Mouse (Mus musculus) embryonic facial prominence, embryonic 14.5 days (tissue): ENCODE results near the gene Nes. TPM values are rescaled to one million over a fixed set of nuclear protein-coding genes. Genes with fewer than 3 reads are reported as not detected.

Experiments used
- ATAC-seq: fragments of 200-750 bp; cut with Nextera tagmentation; 2 replicates; pipeline ENCODE4 v1.8.0; 2017; ENCODE audit warnings: low read depth, moderate number of reproducible peaks, moderate TSS enrichment
- DNase-seq: peaks from one replicate; pipeline ENCODE4 v3.0.0-alpha.2; 2015; ENCODE audit warnings: low spot score
- H3K27ac ChIP-seq: fragments of 300-500 bp; sonication (generic); replicated peaks from 2 replicates; pipeline ENCODE4 v1.5.1; 2014; ENCODE audit warnings: low read depth, mild to moderate bottlenecking, low read length, moderate library complexity
- H3K27me3 ChIP-seq: fragments of 300-500 bp; sonication (generic); replicated peaks from 2 replicates; pipeline ENCODE4 v1.6.1; 2014; ENCODE audit warnings: low read length; ENCODE audit not compliant: control insufficient read depth, insufficient read depth
- H3K36me3 ChIP-seq: fragments of 300-500 bp; sonication (generic); 2 replicates; pipeline ENCODE4 v1.6.1; 2014; ENCODE audit warnings: low read length, mixed read lengths; ENCODE audit not compliant: control insufficient read depth, insufficient read depth
- H3K4me1 ChIP-seq: fragments of 300-500 bp; sonication (generic); 2 replicates; pipeline ENCODE4 v1.6.1; 2014; ENCODE audit warnings: antibody characterized with exemption, low read length; ENCODE audit not compliant: control insufficient read depth, insufficient read depth
- H3K4me2 ChIP-seq: fragments of 300-500 bp; sonication (generic); 2 replicates; pipeline ENCODE4 v1.6.1; 2014; ENCODE audit warnings: low read depth, mild to moderate bottlenecking, low read length, moderate library complexity, mixed read lengths
- H3K4me3 ChIP-seq: fragments of 300-500 bp; sonication (generic); 2 replicates; pipeline ENCODE4 v1.5.1; 2014; ENCODE audit warnings: low read depth, mild to moderate bottlenecking, low read length
- H3K9ac ChIP-seq: fragments of 300-500 bp; sonication (generic); 2 replicates; pipeline ENCODE4 v1.6.1; 2014; ENCODE audit warnings: low read depth, mild to moderate bottlenecking, low read length, moderate library complexity, mixed read lengths
- H3K9me3 ChIP-seq: fragments of 300-500 bp; sonication (generic); 2 replicates; pipeline ENCODE4 v1.6.1; 2016; ENCODE audit warnings: low read length; ENCODE audit not compliant: control insufficient read depth
- WGBS: fragments of 180-500 bp; shearing (Covaris S2); extraction: QIAGEN DNeasy Blood & Tissue Kit; methylation state at CpG from one replicate; pipeline ENCODE4 v1.1.7; 2014; 5-methylcytosine and 5-hydroxymethylcytosine counted together
- polyA plus RNA-seq: library from polyadenylated mRNA; unstranded; fragments of >200 nt; fragmentation: Nextera tagmentation; extraction: Ambion mirVana; gene quantifications from 2 replicates; pipeline ENCODE4 v1.2.1, GENCODE M21; 2014

Gene Nes
- 36.4 and 40.5 TPM in 2 replicates for polyA plus RNA-seq

- Histone ChIP-seq H3K27me3 (peaks cover 8% of the 10 kb centered on the region), H3K4me1 (peaks cover 32% of the 10 kb centered on the region), H3K36me3 (0 out of 2 replicates have a peak, but pooled peaks cover 6% of the 10 kb centered on the region), H3K4me2 (peak within 1 kb of the TSS; percentile 95), H3K4me3 (peak within 1 kb of the TSS; percentile 54), H3K9me3 (no peaks in the 10 kb centered on the region), H3K9ac (peak within 1 kb of the TSS; percentile 69), H3K27ac (peak within 1 kb of the TSS; percentile 65)
- 0% methylated on average over 28 of the region's 44 CpGs for WGBS
- peak; percentile 76 for ATAC-seq
- DNase-seq, result peak; percentile 92
These were observed at the start of gene Nes for GRCm38 (mm10) chr3:87970939-87971488. TSS of gene Nes (plus strand) at chr3:87971078.

- Histone ChIP-seq H3K9ac (no peak overlapping the region), H3K4me2 (no peak overlapping the region), H3K4me1 (peaks cover 6% of the 10 kb centered on the region; the same call in 1 of the 2 replicates), H3K27me3 (no peaks in the 10 kb centered on the region), H3K27ac (no peak overlapping the region), H3K36me3 (peaks cover 63% of the 10 kb centered on the region), H3K9me3 (no peaks in the 10 kb centered on the region), H3K4me3 (no peak overlapping the region)
- ATAC-seq, result no peak
- DNase-seq, result no peak
- WGBS, result 84% methylated on average over 7 of the region's 7 CpGs
These were observed 45.9 kb upstream of the Nes start for GRCm38 (mm10) chr3:87924996-87925395.

GRCm38 (mm10) chr3:87927452-87927851 lies 43.4 kb upstream of the Nes start:
- Histone ChIP-seq H3K27ac (no peak overlapping the region), H3K9me3 (no peaks in the 10 kb centered on the region), H3K27me3 (no peaks in the 10 kb centered on the region), H3K4me1 (peaks cover 11% of the 10 kb centered on the region; the same call in 1 of the 2 replicates), H3K4me2 (no peak overlapping the region), H3K36me3 (peaks cover 64% of the 10 kb centered on the region), H3K9ac (no peak overlapping the region), H3K4me3 (no peak overlapping the region)
- WGBS, result 85% methylated on average over 5 of the region's 5 CpGs
- DNase-seq (no peak), ATAC-seq (no peak)

- peak; percentile 10 for ATAC-seq
- Histone ChIP-seq H3K27me3 (no peaks in the 10 kb centered on the region), H3K36me3 (peaks cover 56% of the 10 kb centered on the region)
These were observed 41.4 kb upstream of the Nes start for GRCm38 (mm10) chr3:87929341-87930077.

GRCm38 (mm10) chr3:87930078-87930795 lies 40.6 kb upstream of the Nes start, which contains the start of the genes Isg20l2 and Rrnad1:
TSS of gene Isg20l2 (plus strand) at chr3:87930314.
TSS of gene Rrnad1 (minus strand) at chr3:87930717.
- H3K27me3 ChIP-seq, result no peaks in the 10 kb centered on the region
- peak within 1 kb of the TSS; percentile 90 for H3K27ac ChIP-seq
- no peaks in the 10 kb centered on the region for H3K9me3 ChIP-seq
- peaks cover 11% of the 10 kb centered on the region; the same call in 1 of the 2 replicates for H3K4me1 ChIP-seq
- peaks cover 51% of the 10 kb centered on the region for H3K36me3 ChIP-seq
- H3K4me3 ChIP-seq, result peak within 1 kb of the TSS; percentile 92
- H3K9ac ChIP-seq, result peak within 1 kb of the TSS; percentile 93
- ATAC-seq, result peak; percentile 98
- peak; percentile 99 for DNase-seq
- WGBS, result 0% methylated on average over 19 of the region's 78 CpGs
- H3K4me2 ChIP-seq, result peak within 1 kb of the TSS; percentile 88

More at GRCm38 (mm10) chr3:87929341-87930077, 41.4 kb upstream of the Nes start:
- Histone ChIP-seq H3K4me1 (peaks cover 11% of the 10 kb centered on the region; the same call in 1 of the 2 replicates), H3K4me2 (peak overlapping the region; percentile 88), H3K9ac (peak overlapping the region; percentile 93), H3K9me3 (no peaks in the 10 kb centered on the region), H3K27ac (peak overlapping the region; percentile 84), H3K4me3 (peak overlapping the region; percentile 92)
- DNase-seq, result no peak
- 5% methylated on average over 26 of the region's 26 CpGs for WGBS

GRCm38 (mm10) chr3:87934026-87934425 lies 36.9 kb upstream of the Nes start:
- Histone ChIP-seq H3K4me3 (no peak overlapping the region), H3K9ac (no peak overlapping the region), H3K9me3 (no peaks in the 10 kb centered on the region), H3K4me2 (no peak overlapping the region), H3K4me1 (peaks cover 10% of the 10 kb centered on the region; the same call in 1 of the 2 replicates), H3K27me3 (no peaks in the 10 kb centered on the region), H3K27ac (no peak overlapping the region), H3K36me3 (peaks cover 56% of the 10 kb centered on the region)
- 79% methylated on average over 5 of the region's 5 CpGs for WGBS
- no peak for ATAC-seq
- DNase-seq, result no peak

GRCm38 (mm10) chr3:87934501-87934900 lies 36.4 kb upstream of the Nes start:
- no peak overlapping the region for H3K4me3 ChIP-seq
- H3K9ac ChIP-seq, result no peak overlapping the region
- DNase-seq (no peak), ATAC-seq (no peak)
- peaks cover 60% of the 10 kb centered on the region for H3K36me3 ChIP-seq
- no peaks in the 10 kb centered on the region for H3K9me3 ChIP-seq
- H3K27me3 ChIP-seq, result no peaks in the 10 kb centered on the region
- peaks cover 6% of the 10 kb centered on the region; the same call in 1 of the 2 replicates for H3K4me1 ChIP-seq
- 72% methylated on average over 4 of the region's 4 CpGs for WGBS
- H3K27ac ChIP-seq, result no peak overlapping the region
- H3K4me2 ChIP-seq, result no peak overlapping the region

GRCm38 (mm10) chr3:87935201-87935600 lies 35.7 kb upstream of the Nes start:
- Histone ChIP-seq H3K4me2 (no peak overlapping the region), H3K27me3 (no peaks in the 10 kb centered on the region), H3K4me3 (no peak overlapping the region), H3K27ac (no peak overlapping the region), H3K36me3 (peaks cover 67% of the 10 kb centered on the region), H3K9ac (no peak overlapping the region), H3K4me1 (peaks cover 6% of the 10 kb centered on the region; the same call in 1 of the 2 replicates), H3K9me3 (no peaks in the 10 kb centered on the region)
- WGBS, result 81% methylated on average over 4 of the region's 4 CpGs
- DNase-seq, result no peak
- no peak for ATAC-seq
